Mouse (Mus musculus) megakaryocyte progenitor cell, adult 5-6 weeks (primary cell): ENCODE measurements around the gene Urad. TPM values are rescaled to one million over a fixed set of nuclear protein-coding genes. Genes with fewer than 3 reads are reported as not detected.

ENCODE experiments used
- ATAC-seq: replicated peaks from 2 replicates; pipeline ENCODE4 v1.8.0; 2016; ENCODE audit warnings: mild to moderate bottlenecking, moderate TSS enrichment, inconsistent platforms; ENCODE audit not compliant: poor library complexity
- total RNA-seq, 2 experiments: library from RNA; stranded (forward) in 1 of 2; stranded (reverse) in 1 of 2; fragments of 157-497, 149-512 nt in 1 of 2; fragments of 200-1000 nt in 1 of 2; gene quantifications; 2 replicates each; pipeline versions ENCODE4 v1.2.3 to v1.2.4; 2015 to 2017

Gene Urad
- total RNA-seq, 2 experiments from 2014 or later, result not detected

DNA sequence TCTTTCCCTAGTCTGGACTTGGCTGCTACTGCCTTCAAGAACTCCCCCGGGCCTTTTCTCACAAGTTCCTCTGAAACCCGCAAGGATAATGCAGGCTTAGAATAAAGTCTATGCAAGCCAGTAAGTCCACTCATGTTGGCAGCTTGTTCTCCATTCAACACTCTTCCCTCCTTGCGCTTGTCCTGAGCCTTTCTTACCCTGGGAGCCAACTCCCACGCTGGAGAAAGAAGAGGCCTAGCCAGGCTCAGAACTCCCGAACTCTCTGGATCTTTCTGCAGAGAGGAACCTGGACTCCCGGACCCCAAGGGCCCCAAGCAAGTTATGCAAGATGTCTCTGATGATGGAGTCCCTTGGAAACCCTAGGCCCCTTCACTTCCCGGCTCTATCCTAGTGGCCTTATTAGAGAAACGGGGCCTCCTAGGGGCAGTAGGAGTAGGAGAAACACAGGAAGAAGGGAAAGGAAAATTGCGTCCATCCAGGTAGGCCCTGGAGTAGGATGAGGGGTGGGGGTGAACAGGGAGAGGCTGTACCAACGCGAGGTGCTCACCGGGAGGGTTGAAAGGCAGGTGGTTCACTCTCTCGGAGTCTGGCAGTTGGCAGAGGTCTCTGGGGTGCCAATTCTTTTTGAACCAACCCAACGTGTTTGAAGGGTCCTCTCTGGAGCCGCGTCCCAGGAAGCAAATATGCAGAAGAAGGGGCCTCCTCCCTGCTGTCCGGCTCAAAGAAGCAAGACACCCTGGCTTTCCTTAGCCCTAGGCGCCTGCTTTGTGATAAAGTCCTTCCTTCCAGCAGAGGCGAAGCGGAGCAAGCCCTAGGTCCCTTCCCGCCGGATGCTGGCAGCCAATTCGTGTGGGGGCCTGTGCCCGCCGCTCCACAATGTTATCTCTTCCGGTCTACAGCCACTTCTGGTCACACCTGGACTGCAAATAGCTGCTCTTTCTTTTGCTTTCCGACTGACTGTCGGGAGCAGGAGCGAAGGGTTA is 51.3 kb downstream of the Urad start:
- no peak for ATAC-seq

DNA sequence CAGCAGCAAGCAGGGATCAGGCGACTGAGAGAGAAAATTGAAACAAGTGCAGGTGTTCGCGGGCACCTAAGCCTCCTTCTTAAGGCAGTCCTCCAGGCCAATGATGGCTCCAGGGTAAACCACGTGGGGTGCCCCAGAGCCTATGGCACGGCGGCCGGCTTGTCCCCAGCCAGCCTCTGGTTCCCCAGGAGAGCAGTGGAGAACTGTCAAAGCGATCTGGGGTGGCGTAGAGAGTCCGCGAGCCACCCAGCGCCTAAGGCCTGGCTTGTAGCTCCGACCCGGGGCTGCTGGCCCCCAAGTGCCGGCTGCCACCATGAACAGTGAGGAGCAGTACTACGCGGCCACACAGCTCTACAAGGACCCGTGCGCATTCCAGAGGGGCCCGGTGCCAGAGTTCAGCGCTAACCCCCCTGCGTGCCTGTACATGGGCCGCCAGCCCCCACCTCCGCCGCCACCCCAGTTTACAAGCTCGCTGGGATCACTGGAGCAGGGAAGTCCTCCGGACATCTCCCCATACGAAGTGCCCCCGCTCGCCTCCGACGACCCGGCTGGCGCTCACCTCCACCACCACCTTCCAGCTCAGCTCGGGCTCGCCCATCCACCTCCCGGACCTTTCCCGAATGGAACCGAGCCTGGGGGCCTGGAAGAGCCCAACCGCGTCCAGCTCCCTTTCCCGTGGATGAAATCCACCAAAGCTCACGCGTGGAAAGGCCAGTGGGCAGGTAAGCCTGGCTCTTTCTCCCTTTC is 52.1 kb downstream of the Urad start, which contains the start of gene Pdx1:
TSS of gene Pdx1 (plus strand) at position 34 of the 747 bp plus-strand sequence.
- ATAC-seq, result peak; percentile 41

DNA sequence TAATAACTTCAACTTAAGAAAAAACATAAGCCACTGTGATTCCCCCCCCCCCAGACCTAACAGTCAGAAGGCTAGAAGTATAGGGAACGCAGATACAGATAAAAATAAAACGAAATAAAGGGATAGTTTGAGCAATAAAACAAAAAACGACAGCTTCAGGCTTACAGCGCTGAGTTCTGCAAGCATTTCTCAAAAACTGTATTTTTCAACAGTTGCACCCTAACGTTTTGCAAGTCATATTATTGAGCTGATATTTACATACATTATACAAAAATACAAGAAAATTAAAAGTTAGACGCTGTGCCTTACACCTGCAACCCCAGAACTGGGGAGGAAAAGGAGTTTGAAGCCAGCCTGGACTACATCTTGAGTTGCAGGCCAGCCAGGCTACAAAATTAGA is 52.9 kb downstream of the Urad start:
- ATAC-seq, result no peak

DNA sequence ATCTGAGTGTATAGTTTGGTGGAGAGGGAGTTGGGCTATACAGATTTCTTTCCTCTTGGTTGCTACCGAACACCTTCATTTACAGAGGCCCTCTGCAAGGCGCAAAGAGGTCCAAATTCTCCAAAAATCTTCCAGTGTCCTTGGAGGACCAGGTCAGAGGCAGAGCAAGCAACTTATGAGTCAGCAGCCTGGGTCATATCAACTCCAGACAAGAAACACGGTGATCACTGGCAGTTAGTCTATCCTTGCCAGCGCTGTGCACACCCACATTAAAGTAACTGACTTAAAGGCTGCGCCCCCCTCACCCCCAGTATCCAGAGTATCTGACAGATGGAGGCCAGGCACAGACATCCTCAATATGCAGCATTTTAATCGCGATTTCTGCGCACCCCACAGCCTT is 53.5 kb downstream of the Urad start:
- no peak; the same call in 1 of the 2 replicates for ATAC-seq

DNA sequence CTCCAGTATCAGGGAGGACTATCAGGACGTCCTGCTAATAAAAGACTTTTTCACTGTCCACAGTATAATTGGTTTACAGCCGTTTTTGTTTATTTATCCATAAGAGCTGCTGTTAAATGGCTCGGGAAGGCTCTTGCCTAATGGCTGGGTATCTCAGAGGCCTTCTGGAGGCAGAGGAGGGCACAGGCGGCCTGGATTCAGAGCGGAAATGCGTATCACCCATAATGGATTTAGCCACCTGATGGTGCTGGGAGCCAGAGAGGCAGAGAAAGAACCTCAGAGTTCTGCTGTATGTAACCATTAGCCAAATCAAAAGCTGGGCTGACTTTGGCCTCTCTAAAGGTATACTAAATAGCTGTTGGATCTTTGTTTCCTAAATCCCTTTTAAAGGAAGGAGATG is 54.8 kb downstream of the Urad start:
- ATAC-seq, result no peak

Other genes starting within 250 kb of the Urad start
- gene Lnx2, start 245.9 kb downstream of the Urad start, total RNA-seq (2015), result 11.9 and 12.0 TPM in 2 replicates
- gene Lnx2, start 245.9 kb downstream of the Urad start, total RNA-seq (2017), result 5.1 and 5.2 TPM in 2 replicates
- 160 and 162 TPM in 2 replicates for gene Polr1d, start 245.4 kb downstream of the Urad start, total RNA-seq (2015)
- gene Polr1d, start 245.4 kb downstream of the Urad start, total RNA-seq (2017), result 131 and 134 TPM in 2 replicates
- not detected in 2 replicates for gene Gsx1, start 133.7 kb downstream of the Urad start, total RNA-seq (2015)
- not detected in 2 replicates for gene Gsx1, start 133.7 kb downstream of the Urad start, total RNA-seq (2017)
- not detected in 2 replicates for gene Pdx1, start 52.5 kb downstream of the Urad start, total RNA-seq (2015)
- gene Pdx1, start 52.5 kb downstream of the Urad start, total RNA-seq (2017), result not detected in 2 replicates
- gene Cdx2, start 15.2 kb downstream of the Urad start, total RNA-seq (2015), result not detected in 2 replicates
- not detected in 2 replicates for gene Cdx2, start 15.2 kb downstream of the Urad start, total RNA-seq (2017)
- gene Flt3, start 78.0 kb upstream of the Urad start, total RNA-seq (2015), result 8.9 and 14.2 TPM in 2 replicates
- gene Flt3, start 78.0 kb upstream of the Urad start, total RNA-seq (2017), result 18.3 and 22.9 TPM in 2 replicates
- gene Pan3, start 107.7 kb upstream of the Urad start, total RNA-seq (2015), result 385 and 404 TPM in 2 replicates
- gene Pan3, start 107.7 kb upstream of the Urad start, total RNA-seq (2017), result 156 and 215 TPM in 2 replicates